Mouse (Mus musculus) hindbrain, embryonic 16.5 days (tissue): ENCODE data around the gene Skp2. TPM values are rescaled to one million over a fixed set of nuclear protein-coding genes. Genes with fewer than 3 reads are reported as not detected.

Source experiments
- ATAC-seq: fragments of 200-750 bp; cut with Nextera tagmentation; 2 replicates; pipeline ENCODE4 v1.8.0; 2017; ENCODE audit warnings: moderate TSS enrichment, moderate library complexity
- H3K27ac ChIP-seq: fragments of 300-500 bp; sonication (generic); 2 replicates; pipeline ENCODE4 v1.5.1; 2014; ENCODE audit warnings: low read depth, mild to moderate bottlenecking, control low read depth, low read length, moderate library complexity
- H3K27me3 ChIP-seq: fragments of 300-500 bp; sonication (generic); replicated peaks from 2 replicates; pipeline ENCODE4 v1.6.1; 2014; ENCODE audit warnings: low read length; ENCODE audit not compliant: control insufficient read depth, insufficient read depth
- H3K36me3 ChIP-seq: fragments of 300-500 bp; sonication (generic); 2 replicates; pipeline ENCODE4 v1.6.1; 2014; ENCODE audit warnings: mild to moderate bottlenecking, low read length, moderate library complexity, mixed read lengths; ENCODE audit not compliant: control insufficient read depth, insufficient read depth
- H3K4me1 ChIP-seq: fragments of 300-500 bp; sonication (generic); 2 replicates; pipeline ENCODE4 v1.6.1; 2014; ENCODE audit warnings: low read depth, low read length; ENCODE audit not compliant: control insufficient read depth, insufficient read depth
- H3K4me2 ChIP-seq: fragments of 300-500 bp; sonication (generic); 2 replicates; pipeline ENCODE4 v1.6.1; 2014; ENCODE audit warnings: mild to moderate bottlenecking, low read length, control low read depth, moderate library complexity
- H3K4me3 ChIP-seq: fragments of 300-500 bp; sonication (generic); 2 replicates; pipeline ENCODE4 v1.5.1; 2014; ENCODE audit warnings: mild to moderate bottlenecking, low read length, control low read depth, moderate library complexity
- H3K9ac ChIP-seq: fragments of 300-500 bp; sonication (generic); 2 replicates; pipeline ENCODE4 v1.6.1; 2014; ENCODE audit warnings: low read depth, mild to moderate bottlenecking, control low read depth, low read length, moderate library complexity
- H3K9me3 ChIP-seq: fragments of 300-500 bp; sonication (generic); 2 replicates; pipeline ENCODE4 v1.6.1; 2014; ENCODE audit warnings: mild to moderate bottlenecking, low read length, moderate library complexity; ENCODE audit not compliant: control insufficient read depth
- WGBS: fragments of 180-500 bp; shearing (Covaris S2); extraction: QIAGEN DNeasy Blood & Tissue Kit; methylation state at CpG from one replicate; pipeline ENCODE4 v1.1.7; 2014; 5-methylcytosine and 5-hydroxymethylcytosine counted together
- polyA plus RNA-seq: library from polyadenylated mRNA; unstranded; fragments of >200 nt; fragmentation: Nextera tagmentation; extraction: Ambion mirVana; gene quantifications from 2 replicates; pipeline ENCODE4 v1.2.1, GENCODE M21; 2015

The Skp2 gene
- polyA plus RNA-seq, 1 experiment from 2014 or later, result 17.9 TPM

GRCm38 (mm10) chr15:9140252-9140680 lies 15.0 kb downstream of the Skp2 start, which contains the start of gene Lmbrd2:
Gene Lmbrd2, plus strand, starts transcription at chr15:9140550.
- Histone ChIP-seq H3K27ac (peak within 1 kb of the TSS; percentile 94), H3K4me1 (peaks cover 10% of the 10 kb centered on the region), H3K9me3 (no peaks in the 10 kb centered on the region), H3K4me2 (peak within 1 kb of the TSS; percentile 86), H3K36me3 (peaks cover 3% of the 10 kb centered on the region; the same call in 1 of the 2 replicates), H3K27me3 (no peaks in the 10 kb centered on the region), H3K9ac (peak within 1 kb of the TSS; percentile 90), H3K4me3 (peak within 1 kb of the TSS; percentile 94)
- WGBS, result under 1% methylated on average over 34 of the region's 34 CpGs
- ATAC-seq, result peak; percentile 99

- no peaks in the 10 kb centered on the region for H3K9me3 ChIP-seq
- no peak for ATAC-seq
- 29% methylated on average over 10 of the region's 10 CpGs for WGBS
- peaks cover 10% of the 10 kb centered on the region for H3K4me1 ChIP-seq
- peaks cover 3% of the 10 kb centered on the region; the same call in 1 of the 2 replicates for H3K36me3 ChIP-seq
- H3K27me3 ChIP-seq, result no peaks in the 10 kb centered on the region
- peak overlapping the region; percentile 76 for H3K4me2 ChIP-seq
- H3K4me3 ChIP-seq, result peak overlapping the region; percentile 94
- peak overlapping the region; percentile 68 for H3K9ac ChIP-seq
- no peak overlapping the region; the same call in 1 of the 2 replicates for H3K27ac ChIP-seq
These were observed 15.8 kb downstream of the Skp2 start for GRCm38 (mm10) chr15:9139447-9139846.

- H3K9me3 ChIP-seq, result no peaks in the 10 kb centered on the region
- H3K4me1 ChIP-seq, result peaks cover 12% of the 10 kb centered on the region
- H3K36me3 ChIP-seq, result peaks cover 3% of the 10 kb centered on the region; the same call in 1 of the 2 replicates
- H3K4me2 ChIP-seq, result no peak overlapping the region
- ATAC-seq, result no peak
- H3K27me3 ChIP-seq, result no peaks in the 10 kb centered on the region
- WGBS, result 76% methylated on average over 6 of the region's 6 CpGs
- no peak overlapping the region for H3K27ac ChIP-seq
- no peak overlapping the region for H3K9ac ChIP-seq
- no peak overlapping the region for H3K4me3 ChIP-seq
These were observed 20.2 kb downstream of the Skp2 start for GRCm38 (mm10) chr15:9134891-9135507.

GRCm38 (mm10) chr15:9132693-9133443 lies 22.4 kb downstream of the Skp2 start:
- WGBS, result 79% methylated on average over 13 of the region's 13 CpGs

DNA sequence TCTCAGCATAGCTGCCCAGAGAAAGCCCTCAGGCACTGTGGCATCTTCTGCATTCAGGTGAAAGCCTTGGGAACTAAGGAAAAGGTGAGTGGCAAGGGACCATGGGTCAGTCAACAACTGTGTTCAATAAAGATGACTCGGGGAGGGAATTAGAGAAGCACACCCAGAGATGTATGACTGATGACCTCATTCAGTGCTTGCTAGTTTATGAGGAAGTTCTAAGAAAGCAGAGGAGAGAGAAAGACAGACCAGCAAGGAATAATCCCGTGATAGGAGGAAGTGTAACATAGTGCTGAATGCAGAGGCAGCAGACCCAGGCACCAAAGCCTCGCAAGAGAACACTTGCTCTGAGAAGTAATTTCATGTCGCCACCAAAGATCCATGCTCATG lies 23.7 kb downstream of the Skp2 start:
- H3K4me2 ChIP-seq, result no peak overlapping the region
- no peaks in the 10 kb centered on the region for H3K27me3 ChIP-seq
- 88% methylated on average over 4 of the region's 4 CpGs for WGBS
- no peaks in the 10 kb centered on the region for H3K9me3 ChIP-seq
- ATAC-seq, result no peak
- H3K4me1 ChIP-seq, result peaks cover 3% of the 10 kb centered on the region; the same call in 1 of the 2 replicates
- H3K27ac ChIP-seq, result no peak overlapping the region
- peaks cover 9% of the 10 kb centered on the region for H3K36me3 ChIP-seq
- H3K9ac ChIP-seq, result no peak overlapping the region
- no peak overlapping the region for H3K4me3 ChIP-seq

More at GRCm38 (mm10) chr15:9132693-9133443, 22.4 kb downstream of the Skp2 start:
- Histone ChIP-seq H3K9me3 (no peaks in the 10 kb centered on the region), H3K27me3 (no peaks in the 10 kb centered on the region), H3K4me2 (no peak overlapping the region), H3K36me3 (peaks cover 8% of the 10 kb centered on the region), H3K9ac (no peak overlapping the region), H3K4me3 (no peak overlapping the region), H3K27ac (no peak overlapping the region), H3K4me1 (peaks cover 3% of the 10 kb centered on the region; the same call in 1 of the 2 replicates)
- peak; percentile 46 for ATAC-seq

DNA sequence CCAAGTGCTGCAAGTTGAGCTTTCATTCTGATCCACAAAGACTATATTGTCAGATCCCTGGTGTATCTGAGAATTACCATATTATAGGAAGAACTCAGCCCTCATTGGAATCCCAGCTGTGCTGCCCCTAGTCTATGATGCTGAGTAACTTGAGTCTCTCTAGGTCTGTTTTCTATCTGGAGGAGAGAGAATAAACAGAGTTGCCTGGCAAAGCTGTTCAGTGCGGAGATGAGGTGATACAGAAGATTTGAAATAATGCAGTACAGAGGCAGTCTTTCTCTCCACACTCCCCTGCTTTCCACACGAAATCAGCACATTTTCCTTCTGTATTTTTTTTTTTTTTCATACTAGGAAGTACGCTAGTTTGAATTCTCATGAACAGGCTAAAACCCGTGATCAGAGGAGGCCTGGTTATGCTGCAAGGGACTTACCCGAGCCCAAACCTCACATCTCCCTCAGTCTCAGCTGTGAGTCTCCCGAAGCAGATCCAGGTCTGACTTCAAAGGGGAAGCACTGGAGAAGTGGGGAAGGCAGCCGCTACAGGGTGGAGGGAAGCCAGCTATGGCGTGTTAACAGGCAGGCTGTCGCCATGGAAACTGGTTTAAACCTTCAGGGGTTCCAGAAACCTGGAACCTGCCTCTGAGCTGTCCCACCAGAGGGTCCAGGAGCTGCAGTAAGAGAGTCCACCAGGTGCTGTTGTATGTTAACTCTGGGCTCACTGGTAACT lies 24.3 kb downstream of the Skp2 start:
- WGBS, result 75% methylated on average over 9 of the region's 9 CpGs
- H3K27ac ChIP-seq, result no peak overlapping the region
- ATAC-seq, result peak; percentile 22; the same call in 1 of the 2 replicates

GRCm38 (mm10) chr15:9127051-9127791 lies 28.0 kb downstream of the Skp2 start:
- H3K9ac ChIP-seq, result no peak overlapping the region
- H3K4me1 ChIP-seq, result no peaks in the 10 kb centered on the region
- no peaks in the 10 kb centered on the region for H3K9me3 ChIP-seq
- no peak for ATAC-seq
- H3K4me3 ChIP-seq, result no peak overlapping the region
- peaks cover 18% of the 10 kb centered on the region for H3K36me3 ChIP-seq
- no peak overlapping the region for H3K4me2 ChIP-seq
- no peak overlapping the region for H3K27ac ChIP-seq
- 95% methylated on average over 7 of the region's 7 CpGs for WGBS
- no peaks in the 10 kb centered on the region for H3K27me3 ChIP-seq

More for the DNA sequence above, 24.3 kb downstream of the Skp2 start:
- H3K36me3 ChIP-seq, result peaks cover 9% of the 10 kb centered on the region
- no peak overlapping the region for H3K4me2 ChIP-seq
- no peak overlapping the region for H3K4me3 ChIP-seq
- no peaks in the 10 kb centered on the region for H3K9me3 ChIP-seq
- H3K9ac ChIP-seq, result no peak overlapping the region
- H3K4me1 ChIP-seq, result peaks cover 3% of the 10 kb centered on the region; the same call in 1 of the 2 replicates
- no peaks in the 10 kb centered on the region for H3K27me3 ChIP-seq

GRCm38 (mm10) chr15:9124856-9125255 lies 30.4 kb downstream of the Skp2 start:
- WGBS, result 93% methylated on average over 21 of the region's 21 CpGs

More at GRCm38 (mm10) chr15:9124856-9125255, 30.4 kb downstream of the Skp2 start:
- ATAC-seq, result no peak
- Histone ChIP-seq H3K27me3 (no peaks in the 10 kb centered on the region), H3K4me1 (no peaks in the 10 kb centered on the region), H3K4me2 (no peak overlapping the region), H3K4me3 (no peak overlapping the region), H3K9me3 (no peaks in the 10 kb centered on the region), H3K9ac (no peak overlapping the region), H3K27ac (no peak overlapping the region), H3K36me3 (peaks cover 27% of the 10 kb centered on the region)
